Mouse (Mus musculus) MEL (cell line): ENCODE data around the gene Vat1. TPM values are rescaled to one million over a fixed set of nuclear protein-coding genes. Genes with fewer than 3 reads are reported as not detected.

ENCODE experiments used
- DNase-seq: peaks from one replicate; pipeline ENCODE4 v3.0.0; 2011; ENCODE audit warnings: low read depth, low spot score
- H3K27ac ChIP-seq: 2 replicates; pipeline ENCODE4 v1.5.1; 2012; ENCODE audit warnings: low read depth, mild to moderate bottlenecking, control low read depth, low read length, moderate library complexity; ENCODE audit not compliant: control insufficient read depth
- H3K27me3 ChIP-seq, 2 experiments: fragments of 150-350 bp in 1 of 2; sonication (generic) in 1 of 2; 2 replicates each; pipeline ENCODE4 v1.6.1; 2012; ENCODE audit warnings: low read length in 2 of 2, mild to moderate bottlenecking in 2 of 2, improper control_type of control experiment in 1 of 2, moderate library complexity in 1 of 2; ENCODE audit not compliant: insufficient read depth in 2 of 2, control insufficient read depth in 1 of 2
- H3K36me3 ChIP-seq, 2 experiments: 2 replicates each; pipeline ENCODE4 v1.6.1; 2012 to 2014; ENCODE audit warnings: low read length in 2 of 2, improper control_type of control experiment in 1 of 2, inconsistent platforms in 1 of 2, mild to moderate bottlenecking in 1 of 2; ENCODE audit not compliant: insufficient read depth in 2 of 2, control insufficient read depth in 1 of 2
- H3K4me1 ChIP-seq, 2 experiments: fragments of 150-350 bp in 1 of 2; sonication (generic) in 1 of 2; 2 replicates each; pipeline ENCODE4 v1.6.1; 2012; ENCODE audit warnings: low read length in 2 of 2, improper control_type of control experiment in 1 of 2, mild to moderate bottlenecking in 1 of 2; ENCODE audit not compliant: insufficient read depth in 2 of 2, control insufficient read depth in 1 of 2
- H3K4me3 ChIP-seq, 2 experiments: fragments of 150-350 bp in 1 of 2; sonication (generic) in 1 of 2; 2 replicates each; pipeline ENCODE4 v1.5.1; 2012; ENCODE audit warnings: low read depth in 2 of 2, low read length in 2 of 2, mild to moderate bottlenecking in 2 of 2, moderate library complexity in 2 of 2, control low read depth in 1 of 2, improper control_type of control experiment in 1 of 2; ENCODE audit not compliant: control insufficient read depth in 1 of 2, insufficient read depth in 1 of 2
- H3K79me2 ChIP-seq: 2 replicates; pipeline ENCODE4 v1.6.1; 2012; ENCODE audit warnings: mild to moderate bottlenecking, low read length, moderate library complexity; ENCODE audit not compliant: control insufficient read depth, poor library complexity, insufficient read depth
- H3K9ac ChIP-seq: 2 replicates; pipeline ENCODE4 v1.6.1; 2012; ENCODE audit warnings: low read depth, mild to moderate bottlenecking, control low read depth, low read length, moderate library complexity; ENCODE audit not compliant: control insufficient read depth, poor library complexity, severe bottlenecking
- H3K9me3 ChIP-seq: fragments of 150-350 bp; sonication (generic); replicated peaks from 2 replicates; pipeline ENCODE4 v1.6.1; 2012; ENCODE audit warnings: mild to moderate bottlenecking, low read length, improper control_type of control experiment, moderate library complexity; ENCODE audit not compliant: insufficient read depth
- BHLHE40 ChIP-seq: IDR thresholded peaks from 2 replicates; pipeline ENCODE4 v1.6.1; 2012; ENCODE audit warnings: low read depth, mild to moderate bottlenecking, inconsistent platforms, low read length, improper control_type of control experiment, borderline replicate concordance
- CHD2 ChIP-seq: IDR thresholded peaks from 2 replicates; pipeline ENCODE4 v1.6.1; 2011; ENCODE audit warnings: low read length, improper control_type of control experiment
- CTCF ChIP-seq, 3 experiments: IDR thresholded peaks in 2 of 3; conservative IDR thresholded peaks in 1 of 3; 2 replicates each; pipeline ENCODE4 v1.5.1; 2011 to 2012; ENCODE audit warnings: low read length in 3 of 3, low read depth in 2 of 3, mild to moderate bottlenecking in 2 of 3, improper control_type of control experiment in 1 of 3, inconsistent platforms in 1 of 3, mixed read lengths in 1 of 3, moderate library complexity in 1 of 3; ENCODE audit not compliant: control insufficient read depth in 1 of 3, insufficient read depth in 1 of 3, poor library complexity in 1 of 3, severe bottlenecking in 1 of 3
- E2F4 ChIP-seq: IDR thresholded peaks from 2 replicates; pipeline ENCODE4 v1.6.1; 2011; ENCODE audit warnings: low read depth, low read length, improper control_type of control experiment, borderline replicate concordance
- ELF1 ChIP-seq: IDR thresholded peaks from 2 replicates; pipeline ENCODE4 v1.6.1; 2014; ENCODE audit warnings: low read depth, mild to moderate bottlenecking, inconsistent platforms, low read length, improper control_type of control experiment, moderate library complexity
- EP300 ChIP-seq, 2 experiments: IDR thresholded peaks; 2 replicates each; pipeline ENCODE4 v1.6.1; 2011; ENCODE audit warnings: improper control_type of control experiment in 2 of 2, low read length in 2 of 2, low read depth in 1 of 2, mild to moderate bottlenecking in 1 of 2
- ETS1 ChIP-seq: IDR thresholded peaks from 2 replicates; pipeline ENCODE4 v1.6.1; 2012; ENCODE audit warnings: low read depth, mild to moderate bottlenecking, inconsistent platforms, low read length, improper control_type of control experiment, moderate library complexity
- GABPA ChIP-seq: IDR thresholded peaks from 2 replicates; pipeline ENCODE4 v1.6.1; 2012; ENCODE audit warnings: low read depth, mild to moderate bottlenecking, inconsistent platforms, low read length, improper control_type of control experiment, moderate library complexity
- GATA1 ChIP-seq: IDR thresholded peaks from 2 replicates; pipeline ENCODE4 v1.6.1; 2011; ENCODE audit warnings: low read depth, low read length, improper control_type of control experiment
- JUND ChIP-seq: IDR thresholded peaks from 2 replicates; pipeline ENCODE4 v1.6.1; 2011; ENCODE audit warnings: low read depth, mild to moderate bottlenecking, improper control_type of control experiment, low read length
- MAX ChIP-seq: IDR thresholded peaks from 2 replicates; pipeline ENCODE4 v1.6.1; 2011; ENCODE audit warnings: low read length, improper control_type of control experiment
- MAZ ChIP-seq: IDR thresholded peaks from 2 replicates; pipeline ENCODE4 v1.6.1; 2012; ENCODE audit warnings: low read depth, mild to moderate bottlenecking, inconsistent platforms, low read length, improper control_type of control experiment
- MEF2A ChIP-seq: IDR thresholded peaks from 2 replicates; pipeline ENCODE4 v1.6.1; 2014; ENCODE audit warnings: low read depth, mild to moderate bottlenecking, inconsistent platforms, low read length, improper control_type of control experiment; ENCODE audit not compliant: poor library complexity, insufficient replicate concordance, severe bottlenecking; ENCODE audit errors: extremely low read depth
- MXI1 ChIP-seq: IDR thresholded peaks from 2 replicates; pipeline ENCODE4 v1.6.1; 2011; ENCODE audit warnings: mild to moderate bottlenecking, low read depth, low read length, improper control_type of control experiment
- MYB ChIP-seq: IDR thresholded peaks from 2 replicates; pipeline ENCODE4 v1.6.1; 2011; ENCODE audit warnings: mild to moderate bottlenecking, low read depth, low read length, improper control_type of control experiment
- MYC ChIP-seq: IDR thresholded peaks from 2 replicates; pipeline ENCODE4 v1.6.1; 2011; ENCODE audit warnings: low read depth, mild to moderate bottlenecking, low read length, improper control_type of control experiment, moderate library complexity
- NELFE ChIP-seq: IDR thresholded peaks from 2 replicates; pipeline ENCODE4 v1.6.1; 2011; ENCODE audit warnings: low read depth, low read length, improper control_type of control experiment
- NRF1 ChIP-seq: IDR thresholded peaks from 2 replicates; pipeline ENCODE4 v1.6.1; 2014; ENCODE audit warnings: low read depth, mild to moderate bottlenecking, inconsistent platforms, low read length, improper control_type of control experiment, moderate library complexity; ENCODE audit not compliant: poor library complexity, insufficient read depth, severe bottlenecking
- POLR2A ChIP-seq, 2 experiments: IDR thresholded peaks; 2 replicates each; pipeline ENCODE4 v1.6.1; 2011 to 2012; ENCODE audit warnings: low read length in 2 of 2, mild to moderate bottlenecking in 2 of 2, control low read depth in 1 of 2, improper control_type of control experiment in 1 of 2, low read depth in 1 of 2, moderate library complexity in 1 of 2; ENCODE audit not compliant: control insufficient read depth in 1 of 2, insufficient read depth in 1 of 2, poor library complexity in 1 of 2
- POLR2AphosphoS2 ChIP-seq: IDR thresholded peaks from 2 replicates; pipeline ENCODE4 v1.6.1; 2011; ENCODE audit warnings: low read length, improper control_type of control experiment
- RAD21 ChIP-seq: IDR thresholded peaks from 2 replicates; pipeline ENCODE4 v1.6.1; 2011; ENCODE audit warnings: mild to moderate bottlenecking, low read depth, low read length, improper control_type of control experiment
- RCOR1 ChIP-seq: IDR thresholded peaks from 2 replicates; pipeline ENCODE4 v1.6.1; 2012; ENCODE audit warnings: low read depth, mild to moderate bottlenecking, inconsistent platforms, low read length, improper control_type of control experiment
- SMC3 ChIP-seq: IDR thresholded peaks from 2 replicates; pipeline ENCODE4 v1.6.1; 2011; ENCODE audit warnings: low read depth, low read length, improper control_type of control experiment
- TAL1 ChIP-seq: IDR thresholded peaks from 2 replicates; pipeline ENCODE4 v1.6.1; 2012; ENCODE audit warnings: mild to moderate bottlenecking, inconsistent platforms, low read length, moderate library complexity, mixed read lengths
- TCF12 ChIP-seq: IDR thresholded peaks from 2 replicates; pipeline ENCODE4 v1.6.1; 2014; ENCODE audit warnings: low read depth, mild to moderate bottlenecking, inconsistent platforms, low read length, improper control_type of control experiment, moderate library complexity
- UBTF ChIP-seq: IDR thresholded peaks from 2 replicates; pipeline ENCODE4 v1.6.1; 2012; ENCODE audit warnings: low read depth, mild to moderate bottlenecking, inconsistent platforms, low read length, improper control_type of control experiment, moderate library complexity, borderline replicate concordance; ENCODE audit not compliant: insufficient read depth
- ZC3H11A ChIP-seq: IDR thresholded peaks from 2 replicates; pipeline ENCODE4 v1.6.1; 2012; ENCODE audit warnings: low read depth, mild to moderate bottlenecking, inconsistent platforms, low read length, improper control_type of control experiment
- ZKSCAN1 ChIP-seq: IDR thresholded peaks from 2 replicates; pipeline ENCODE4 v1.6.1; 2012; ENCODE audit warnings: low read depth, mild to moderate bottlenecking, inconsistent platforms, low read length, improper control_type of control experiment, moderate library complexity
- ZNF384 ChIP-seq: IDR thresholded peaks from 2 replicates; pipeline ENCODE4 v1.6.1; 2012; ENCODE audit warnings: low read depth, mild to moderate bottlenecking, inconsistent platforms, low read length, improper control_type of control experiment
- polyA plus RNA-seq, 2 experiments: library from polyadenylated mRNA; stranded (reverse) in 1 of 2; unstranded in 1 of 2; fragments of >175 nt in 1 of 2; fragments of >200 nt in 1 of 2; gene quantifications; 2 replicates each; pipeline versions ENCODE4 v1.2.1 to v1.2.4; 2012; ENCODE audit warnings: low replicate concordance in 2 of 2, low read depth in 1 of 2; ENCODE audit not compliant: insufficient read length in 2 of 2, insufficient read depth in 1 of 2, missing spikeins in 1 of 2
- total RNA-seq: library from RNA; depleted of rRNA; stranded (reverse); fragments of 300-350 nt; gene quantifications from 2 replicates; pipeline ENCODE4 v1.2.3, GENCODE M21; 2012

The Vat1 gene
- total and polyA plus RNA-seq, 3 experiments: 43.9 to 125 TPM; not detected in 1

DNA sequence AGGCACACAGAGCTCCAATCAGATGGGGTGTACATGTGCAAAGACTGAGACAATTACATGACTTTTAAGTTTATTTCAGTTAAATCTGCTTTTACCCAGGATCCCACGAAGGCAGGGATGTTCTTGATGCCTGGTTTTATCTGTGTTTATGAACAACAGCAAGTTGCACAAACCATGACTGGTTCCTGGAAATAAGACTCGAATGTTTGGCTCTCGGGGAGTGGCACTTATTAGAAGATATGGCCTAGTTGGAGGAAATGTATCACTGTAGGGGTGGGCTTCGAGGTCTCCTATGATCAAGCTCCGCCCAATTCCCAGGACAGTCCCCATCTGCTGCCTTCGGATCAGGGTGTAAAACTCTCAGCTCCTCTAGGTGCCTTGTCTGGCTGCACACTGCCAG lies 20.1 kb upstream of the Vat1 start:
- H3K4me1 ChIP-seq: peaks cover 10 to 29% of the 10 kb centered on the region in 2 experiments
- TF ChIP-seq MEF2A (no peak), RCOR1 (no peak), POLR2A (IDR thresholded peaks at IDR 0.05; ENCODE audit: control insufficient read depth in 1 of 2, insufficient read depth in 1 of 2, low read depth in 1 of 2, low read length in 2 of 2, poor library complexity in 1 of 2) (0 out of 4 replicates have a peak, but pooled peaks of 1 of the 2 experiments have one; percentile 7), POLR2AphosphoS2 (no peak)
- TF ChIP-seq, all 39 proteins: peak for 1
- Histone ChIP-seq H3K79me2 (no peaks in the 10 kb centered on the region), H3K36me3 (peaks cover 1 to 35% of the 10 kb centered on the region in 2 experiments; a peak in 3 of 4 replicates), H3K4me3 (no peak overlapping the region; a peak in 1 of 4 replicates), H3K9ac (no peak overlapping the region), H3K27me3 (no peaks in the 10 kb centered on the region), H3K27ac (peak overlapping the region; percentile 86), H3K9me3 (no peaks in the 10 kb centered on the region)
- peak; percentile 74 for DNase-seq

DNA sequence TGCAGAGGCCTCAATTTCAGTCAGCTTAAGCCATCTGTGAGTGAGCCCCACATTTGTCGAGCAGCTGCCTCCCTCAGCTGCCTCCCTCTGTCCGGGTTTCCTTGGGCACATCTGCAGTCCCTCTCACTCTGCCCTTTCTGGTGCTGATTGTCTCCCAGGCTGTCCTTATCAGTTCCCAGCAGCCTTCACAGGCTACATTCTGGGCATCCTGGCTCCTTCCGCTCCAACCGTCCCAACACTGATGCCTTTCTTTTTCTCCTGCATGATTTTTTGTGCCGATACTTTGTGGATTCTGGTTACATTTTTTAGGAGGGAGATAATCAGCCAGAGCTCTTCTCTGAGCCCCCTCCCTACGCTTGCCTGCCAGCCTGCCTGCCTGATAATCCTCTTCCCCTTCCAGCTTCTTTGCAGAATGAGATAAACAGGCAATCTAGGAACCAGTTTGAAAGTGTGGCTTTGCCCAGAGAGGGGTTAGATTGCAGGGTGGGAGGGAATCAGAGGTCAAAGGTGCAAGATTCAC lies 19.5 kb upstream of the Vat1 start:
- H3K4me3 ChIP-seq: no peak overlapping the region
- H3K27ac ChIP-seq: peak overlapping the region; percentile 86
- H3K9ac ChIP-seq: no peak overlapping the region
- peak; percentile 94 for DNase-seq
- H3K79me2 ChIP-seq: no peaks in the 10 kb centered on the region
- peaks cover 10 to 29% of the 10 kb centered on the region in 2 experiments for H3K4me1 ChIP-seq
- H3K9me3 ChIP-seq: no peaks in the 10 kb centered on the region
- no peaks in the 10 kb centered on the region for H3K27me3 ChIP-seq
- peaks cover 1 to 35% of the 10 kb centered on the region in 2 experiments; a peak in 3 of 4 replicates for H3K36me3 ChIP-seq
- TF ChIP-seq EP300 (IDR thresholded peaks at IDR 0.05; ENCODE audit: low read depth in 1 of 2, low read length in 2 of 2): peak; percentile 90 to 95
- peak; percentile 99 for TF ChIP-seq RCOR1
- peak; percentile 95; the same call in 1 of the 2 replicates for TF ChIP-seq GATA1
- TF ChIP-seq UBTF: 0 out of 2 replicates have a peak, but pooled peaks have one; percentile 74
- TF ChIP-seq ZC3H11A: no peak
- peak; percentile 98 for TF ChIP-seq TAL1
- TF ChIP-seq MYC: no peak
- peak; percentile 99 for TF ChIP-seq MAZ
- TF ChIP-seq NRF1: no peak
- TF ChIP-seq SMC3: 0 out of 2 replicates have a peak, but pooled peaks have one; percentile 17
- TF ChIP-seq GABPA: no peak
- TF ChIP-seq POLR2AphosphoS2: no peak; the same call in none of the 2 replicates
- no peak; the same call in 1 of the 2 replicates for TF ChIP-seq ELF1
- TF ChIP-seq MXI1: peak; percentile 39; the same call in 1 of the 2 replicates
- TF ChIP-seq POLR2A (IDR thresholded peaks at IDR 0.05; ENCODE audit: control insufficient read depth in 1 of 2, insufficient read depth in 1 of 2, low read depth in 1 of 2, low read length in 2 of 2, poor library complexity in 1 of 2): peak in 1 of 2 experiments; percentile 33; a peak in 1 of 4 replicates
- no peak for TF ChIP-seq CHD2
- no peak; a peak in 1 of 6 replicates for TF ChIP-seq CTCF (IDR thresholded peaks at IDR 0.05 in 2 of 3, conservative IDR thresholded peaks at IDR 0.05 in 1 of 3; ENCODE audit: control insufficient read depth in 1 of 3, insufficient read depth in 1 of 3, low read depth in 2 of 3, low read length in 3 of 3, poor library complexity in 1 of 3, severe bottlenecking in 1 of 3)
- no peak for TF ChIP-seq MAX
- TF ChIP-seq E2F4: no peak
- no peak for TF ChIP-seq RAD21
- TF ChIP-seq MEF2A: no peak
- TF ChIP-seq MYB: peak; percentile 93
- peak; percentile 75; the same call in 1 of the 2 replicates for TF ChIP-seq BHLHE40
- TF ChIP-seq ZNF384: peak; percentile 85
- TF ChIP-seq NELFE: no peak
- TF ChIP-seq ZKSCAN1: no peak
- peak; percentile 97 for TF ChIP-seq TCF12
- TF ChIP-seq ETS1: peak; percentile 91
- TF ChIP-seq JUND: no peak
